In the genomic region with DNA sequence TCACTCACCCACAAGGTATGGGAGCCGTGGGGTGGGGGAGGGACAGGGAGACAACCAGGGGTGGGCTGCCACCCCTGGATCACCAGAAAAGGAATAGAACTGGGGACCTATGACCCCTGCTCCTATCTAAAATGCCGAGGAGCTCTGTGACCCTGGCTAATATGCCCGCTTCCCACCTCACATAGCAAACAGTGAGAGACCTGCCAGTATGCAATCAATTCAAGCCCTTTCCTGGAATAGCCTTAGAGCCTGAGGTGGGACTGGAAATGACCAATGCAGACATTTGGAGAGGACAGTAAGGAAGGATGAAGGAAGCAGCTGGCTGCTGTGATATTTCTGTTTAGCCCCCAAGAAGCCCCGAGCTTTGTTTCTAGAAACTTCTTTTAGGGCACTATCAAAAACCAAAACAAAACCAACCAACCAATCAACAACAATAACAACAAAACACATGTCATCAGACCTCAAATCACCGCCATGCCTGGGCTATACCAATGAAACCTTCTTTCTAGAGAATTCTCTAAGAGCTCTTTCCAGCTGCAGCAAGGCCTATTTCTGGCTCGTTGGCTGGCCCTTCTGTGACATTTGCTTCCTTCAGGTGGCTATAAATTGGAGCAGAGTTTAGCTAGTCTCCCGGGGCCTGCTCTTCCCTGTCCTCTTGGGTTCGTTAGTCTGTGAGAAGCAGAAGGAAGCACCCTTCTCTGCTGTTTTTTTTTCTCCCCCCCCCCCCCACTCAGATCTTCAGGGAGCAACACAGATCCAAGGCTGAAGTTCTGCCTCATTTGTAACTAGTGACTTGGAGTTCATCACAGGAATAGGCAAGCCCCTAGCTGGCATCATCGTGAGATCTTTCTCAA, we compare ENCODE assay signal across 11 mouse cellular contexts. TPM values are rescaled to one million over a fixed set of nuclear protein-coding genes. Genes with fewer than 3 reads are reported as not detected.
DNase-seq lines count a peak whose midpoint lies in the region; ATAC-seq and TF ChIP-seq lines count a peak whose summit lies in the region.
"Had no signal": no experiment of that assay in that cellular context is flagged by ENCODE, and none has a peak within 500 bp of the region (broad histone marks: within the 10 kb centered on the region; RNA-seq: fewer than 3 reads in every experiment).

No protein-coding gene starts in this region.

- no peak for TF ChIP-seq CTCF in hindbrain, postnatal 0 days (IDR thresholded peaks at IDR 0.05; ENCODE audit: low read depth)
- TF ChIP-seq CTCF in stomach, postnatal 0 days (IDR thresholded peaks at IDR 0.05; ENCODE audit: low read depth): no peak

- H3K4me3 ChIP-seq in hindbrain, postnatal 0 days (ENCODE audit: low read length): no peak overlapping the region
- H3K4me3 ChIP-seq in hindbrain, embryonic 14.5 days (replicated peaks; ENCODE audit: low read length): no peak overlapping the region
- no peak overlapping the region for H3K4me3 ChIP-seq in lung, embryonic 15.5 days
- H3K4me3 ChIP-seq in heart, embryonic 15.5 days: no peak overlapping the region
- H3K4me3 ChIP-seq in stomach, postnatal 0 days (ENCODE audit: low read depth, low read length): no peak overlapping the region
- H3K4me3 ChIP-seq: midbrain, embryonic 12.5 days had no signal

- no peak overlapping the region for H3K4me2 ChIP-seq in hindbrain, postnatal 0 days (ENCODE audit: low read depth, low read length)
- no peak overlapping the region for H3K4me2 ChIP-seq in hindbrain, embryonic 14.5 days (replicated peaks)
- H3K4me2 ChIP-seq in lung, embryonic 15.5 days: no peak overlapping the region
- no peak overlapping the region for H3K4me2 ChIP-seq in heart, embryonic 15.5 days
- no peak overlapping the region for H3K4me2 ChIP-seq in stomach, postnatal 0 days (replicated peaks; ENCODE audit: low read depth)
- H3K4me2 ChIP-seq: midbrain, embryonic 12.5 days had no signal

- H3K9me3 ChIP-seq in hindbrain, postnatal 0 days (ENCODE audit: low read length): no peaks in the 10 kb centered on the region
- H3K9me3 ChIP-seq in hindbrain, embryonic 14.5 days (ENCODE audit: control insufficient read depth, low read length): no peaks in the 10 kb centered on the region
- H3K9me3 ChIP-seq in lung, embryonic 15.5 days: no peaks in the 10 kb centered on the region
- H3K9me3 ChIP-seq in heart, embryonic 15.5 days (replicated peaks): no peaks in the 10 kb centered on the region
- H3K9me3 ChIP-seq in stomach, postnatal 0 days (ENCODE audit: control insufficient read depth, low read length): no peaks in the 10 kb centered on the region
- H3K9me3 ChIP-seq: midbrain, embryonic 12.5 days had no signal

- no peak for TF ChIP-seq EP300 in stomach, postnatal 0 days (optimal IDR thresholded peaks at IDR 0.05)

- DNase-seq in hindbrain, postnatal 0 days (ENCODE audit: low spot score): no peak
- DNase-seq in hindbrain, embryonic 14.5 days (ENCODE audit: low spot score): no peak
- DNase-seq in lung, postnatal 10 days: no peak
- no peak for DNase-seq in stomach, postnatal 0 days (ENCODE audit: low spot score)
- DNase-seq in thymus, postnatal 10 days (ENCODE audit: low spot score in 2 of 2): no peak
- DNase-seq: cerebellum, postnatal 25 days; liver, postnatal 0 days; thymus, postnatal 4 days had no signal

- ATAC-seq in hindbrain, postnatal 0 days: no peak
- no peak for ATAC-seq in hindbrain, embryonic 14.5 days (ENCODE audit: low FRiP score)
- no peak for ATAC-seq in lung, embryonic 15.5 days (ENCODE audit: borderline replicate concordance, extremely low read depth, low FRiP score, low TSS enrichment)
- no peak for ATAC-seq in heart, embryonic 15.5 days (replicated peaks; ENCODE audit: insufficient number of reproducible peaks, insufficient read depth, low FRiP score, low read depth)
- no peak for ATAC-seq in stomach, postnatal 0 days (ENCODE audit: low FRiP score, low TSS enrichment)
- ATAC-seq: liver, postnatal 0 days had no signal

- H3K9ac ChIP-seq in hindbrain, postnatal 0 days (replicated peaks; ENCODE audit: low read length): no peak overlapping the region
- H3K9ac ChIP-seq in hindbrain, embryonic 14.5 days: no peak overlapping the region
- no peak overlapping the region for H3K9ac ChIP-seq in lung, embryonic 15.5 days
- H3K9ac ChIP-seq in heart, embryonic 15.5 days: no peak overlapping the region
- no peak overlapping the region for H3K9ac ChIP-seq in stomach, postnatal 0 days (ENCODE audit: low read length)
- H3K9ac ChIP-seq: liver, postnatal 0 days; midbrain, embryonic 12.5 days had no signal

- H3K4me1 ChIP-seq in hindbrain, postnatal 0 days (ENCODE audit: insufficient read depth, low read length): 0 out of 2 replicates have a peak, but pooled peaks cover 3% of the 10 kb centered on the region
- 0 out of 2 replicates have a peak, but pooled peaks cover 5% of the 10 kb centered on the region for H3K4me1 ChIP-seq in hindbrain, embryonic 14.5 days (replicated peaks; ENCODE audit: control insufficient read depth, insufficient read depth, low read length)
- peaks cover 6% of the 10 kb centered on the region; the same call in 1 of the 2 replicates for H3K4me1 ChIP-seq in lung, embryonic 15.5 days
- peaks cover 39% of the 10 kb centered on the region for H3K4me1 ChIP-seq in heart, embryonic 15.5 days (replicated peaks)
- H3K4me1 ChIP-seq in stomach, postnatal 0 days (replicated peaks; ENCODE audit: control insufficient read depth, insufficient read depth): no peaks in the 10 kb centered on the region
- H3K4me1 ChIP-seq: midbrain, embryonic 12.5 days had no signal

- WGBS in hindbrain, postnatal 0 days: 75% methylated on average over 9 of the region's 9 CpGs
- 82% methylated on average over 9 of the region's 9 CpGs for WGBS in hindbrain, embryonic 14.5 days
- 70% methylated on average over 9 of the region's 9 CpGs for WGBS in lung, embryonic 15.5 days
- 63% methylated on average over 9 of the region's 9 CpGs for WGBS in heart, embryonic 15.5 days
- WGBS in stomach, postnatal 0 days: 63% methylated on average over 9 of the region's 9 CpGs

- no peaks in the 10 kb centered on the region for H3K27me3 ChIP-seq in hindbrain, postnatal 0 days (ENCODE audit: insufficient read depth, low read length)
- H3K27me3 ChIP-seq in hindbrain, embryonic 14.5 days (ENCODE audit: control insufficient read depth, insufficient read depth, low read length): no peaks in the 10 kb centered on the region
- no peaks in the 10 kb centered on the region for H3K27me3 ChIP-seq in lung, embryonic 15.5 days
- no peaks in the 10 kb centered on the region for H3K27me3 ChIP-seq in heart, embryonic 15.5 days
- no peaks in the 10 kb centered on the region for H3K27me3 ChIP-seq in stomach, postnatal 0 days (ENCODE audit: control insufficient read depth, insufficient read depth, low read length)
- H3K27me3 ChIP-seq: midbrain, embryonic 12.5 days had no signal

- 0 out of 2 replicates have a peak overlapping the region, but pooled peaks have one; percentile 3 for H3K27ac ChIP-seq in hindbrain, postnatal 0 days
- H3K27ac ChIP-seq in hindbrain, embryonic 14.5 days: no peak overlapping the region
- H3K27ac ChIP-seq in lung, embryonic 15.5 days: peak overlapping the region; percentile 20; the same call in 1 of the 2 replicates
- H3K27ac ChIP-seq in heart, embryonic 15.5 days: peak overlapping the region; percentile 57
- peak overlapping the region; percentile 8; the same call in 1 of the 2 replicates for H3K27ac ChIP-seq in stomach, postnatal 0 days (replicated peaks)
- H3K27ac ChIP-seq: midbrain, embryonic 12.5 days had no signal

- H3K36me3 ChIP-seq in hindbrain, postnatal 0 days (ENCODE audit: insufficient read depth, low read length): no peaks in the 10 kb centered on the region
- no peaks in the 10 kb centered on the region for H3K36me3 ChIP-seq in hindbrain, embryonic 14.5 days (replicated peaks; ENCODE audit: control insufficient read depth, insufficient read depth)
- no peaks in the 10 kb centered on the region for H3K36me3 ChIP-seq in lung, embryonic 15.5 days
- no peaks in the 10 kb centered on the region for H3K36me3 ChIP-seq in heart, embryonic 15.5 days
- H3K36me3 ChIP-seq in stomach, postnatal 0 days (ENCODE audit: control insufficient read depth, insufficient read depth, low read length): no peaks in the 10 kb centered on the region
- H3K36me3 ChIP-seq: midbrain, embryonic 12.5 days had no signal

RNA-seq across cellular contexts. Expression of a gene that starts 45.2 kb away (rescaled TPM):
- 1.6 and 2.2 TPM in 2 replicates for total RNA-seq in hindbrain, postnatal 0 days (2014; rRNA removed)
- 0.30 and 0.34 TPM in 2 replicates for polyA plus RNA-seq in hindbrain, postnatal 0 days (2015; fragmentation: Nextera tagmentation; extraction: Ambion mirVana)
- 0.78 and 1.3 TPM in 2 replicates for polyA plus RNA-seq in hindbrain, embryonic 14.5 days (2014; fragmentation: Nextera tagmentation; extraction: Ambion mirVana)
- polyA plus RNA-seq in lung, embryonic 15.5 days (2015; fragmentation: Nextera tagmentation; extraction: Ambion mirVana): 0.96 and 1.2 TPM in 2 replicates
- polyA plus RNA-seq in heart, embryonic 15.5 days (2015; fragmentation: Nextera tagmentation; extraction: Ambion mirVana): 0.58 and 0.62 TPM in 2 replicates
- polyA plus RNA-seq in stomach, postnatal 0 days (2015; fragmentation: Nextera tagmentation; extraction: Ambion mirVana): 0.25 and 0.33 TPM in 2 replicates
